Mouse (Mus musculus) erythroblast, embryonic 14.5 days (primary cell): Measurements from ENCODE around the gene Alyref2.

ENCODE experiments used
- GATA1 ChIP-seq: IDR thresholded peaks from 2 replicates; pipeline ENCODE4 v1.6.1; 2012; ENCODE audit warnings: low read length, inconsistent platforms, mixed read lengths
- TAL1 ChIP-seq: IDR thresholded peaks from 3 replicates; pipeline ENCODE4 v1.6.1; 2012; ENCODE audit warnings: low read length, inconsistent platforms, mixed read lengths

DNA sequence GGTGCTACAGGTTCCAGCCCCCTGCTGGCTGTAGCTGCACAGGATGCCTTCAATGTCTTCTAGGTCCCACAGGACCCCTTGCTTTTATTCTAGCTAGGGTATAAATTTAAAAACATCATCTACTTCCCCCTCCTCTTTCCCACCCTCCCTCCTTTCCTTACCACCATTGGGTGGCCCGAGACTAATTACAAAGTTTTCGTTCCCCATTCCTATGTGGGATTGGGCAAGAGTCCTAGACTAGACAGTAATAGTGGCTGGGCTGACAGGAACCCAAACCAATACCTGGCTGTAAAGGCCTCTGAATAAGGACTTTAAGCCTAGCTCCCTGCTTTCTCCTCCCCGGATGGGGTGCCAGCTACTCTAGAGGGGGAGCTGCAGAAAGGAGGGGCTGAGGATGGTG, 40.1 kb upstream of the Alyref2 start:
- TF ChIP-seq GATA1 = no peak
- TF ChIP-seq TAL1 = no peak
